In the genomic region with DNA sequence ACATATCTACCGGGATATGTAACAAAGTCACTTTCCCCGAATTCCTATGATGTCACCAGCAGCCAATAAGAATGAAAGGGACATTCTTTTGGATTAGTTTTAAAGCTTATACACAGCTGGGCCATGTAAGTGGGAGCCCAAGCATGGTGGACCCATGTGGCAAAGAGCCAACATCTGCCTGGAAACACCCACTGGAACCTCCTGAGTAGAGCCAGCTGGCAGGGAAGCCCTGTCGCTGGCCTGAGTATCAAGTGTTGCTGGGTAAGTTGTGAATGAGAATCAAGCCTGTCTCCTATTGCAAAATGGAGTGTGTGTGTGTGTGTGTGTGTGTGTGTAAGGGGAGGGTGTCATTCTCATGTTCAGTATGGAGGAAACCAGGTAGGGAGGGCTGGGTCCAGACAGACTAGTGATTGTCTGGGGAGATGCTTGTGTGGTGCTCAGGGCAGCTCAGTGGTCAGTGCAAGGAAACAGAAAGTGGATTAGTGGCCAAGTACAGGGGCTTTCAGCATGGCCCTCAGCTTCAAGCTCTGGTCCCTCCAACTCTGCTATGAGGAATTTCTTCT, we compare ENCODE assay signal across 12 mouse cellular contexts. TPM values are rescaled to one million over a fixed set of nuclear protein-coding genes. Genes with fewer than 3 reads are reported as not detected.
DNase-seq lines count a peak whose midpoint lies in the region; ATAC-seq and TF ChIP-seq lines count a peak whose summit lies in the region.
"Had no signal": no experiment of that assay in that cellular context is flagged by ENCODE, and none has a peak within 500 bp of the region (broad histone marks: within the 10 kb centered on the region; RNA-seq: fewer than 3 reads in every experiment).

No protein-coding gene starts in this region.

- H3K27ac ChIP-seq in forebrain, postnatal 0 days (ENCODE audit: low read depth, low read length) = no peak overlapping the region
- no peak overlapping the region for H3K27ac ChIP-seq in forebrain, embryonic 10.5 days
- H3K27ac ChIP-seq in embryonic facial prominence, embryonic 11.5 days (replicated peaks; ENCODE audit: low read depth, low read length) = no peak overlapping the region
- no peak overlapping the region for H3K27ac ChIP-seq in lung, embryonic 15.5 days
- H3K27ac ChIP-seq: midbrain, embryonic 12.5 days had no signal

- no peak overlapping the region for H3K4me3 ChIP-seq in forebrain, postnatal 0 days (ENCODE audit: low read depth, low read length)
- no peak overlapping the region for H3K4me3 ChIP-seq in forebrain, embryonic 10.5 days
- no peak overlapping the region for H3K4me3 ChIP-seq in embryonic facial prominence, embryonic 11.5 days (ENCODE audit: low read depth, low read length)
- H3K4me3 ChIP-seq in lung, embryonic 15.5 days = no peak overlapping the region
- H3K4me3 ChIP-seq: midbrain, embryonic 12.5 days had no signal

- no peak overlapping the region for H3K9ac ChIP-seq in forebrain, postnatal 0 days
- no peak overlapping the region for H3K9ac ChIP-seq in embryonic facial prominence, embryonic 11.5 days (replicated peaks; ENCODE audit: low read length)
- no peak overlapping the region for H3K9ac ChIP-seq in lung, embryonic 15.5 days
- H3K9ac ChIP-seq: midbrain, embryonic 12.5 days had no signal

- H3K9me3 ChIP-seq in forebrain, postnatal 0 days (ENCODE audit: low read length) = no peaks in the 10 kb centered on the region
- no peaks in the 10 kb centered on the region for H3K9me3 ChIP-seq in forebrain, embryonic 10.5 days
- no peaks in the 10 kb centered on the region for H3K9me3 ChIP-seq in embryonic facial prominence, embryonic 11.5 days (replicated peaks; ENCODE audit: control insufficient read depth, low read length)
- H3K9me3 ChIP-seq in lung, embryonic 15.5 days = no peaks in the 10 kb centered on the region
- H3K9me3 ChIP-seq: midbrain, embryonic 12.5 days had no signal

- no peaks in the 10 kb centered on the region for H3K27me3 ChIP-seq in forebrain, postnatal 0 days (ENCODE audit: insufficient read depth, low read length)
- no peaks in the 10 kb centered on the region for H3K27me3 ChIP-seq in forebrain, embryonic 10.5 days (ENCODE audit: poor library complexity, severe bottlenecking)
- no peaks in the 10 kb centered on the region for H3K27me3 ChIP-seq in embryonic facial prominence, embryonic 11.5 days (ENCODE audit: control insufficient read depth, insufficient read depth, low read length)
- H3K27me3 ChIP-seq in lung, embryonic 15.5 days = no peaks in the 10 kb centered on the region
- H3K27me3 ChIP-seq: midbrain, embryonic 12.5 days had no signal

- DNase-seq in forebrain, postnatal 0 days = peak; percentile 51
- no peak for DNase-seq in forebrain, embryonic 10.5 days (ENCODE audit: extremely low spot score, low spot score)
- DNase-seq in kidney, postnatal 10 days = peak; percentile 67
- no peak for DNase-seq in kidney, adult 9 months
- DNase-seq in embryonic facial prominence, embryonic 11.5 days (ENCODE audit: low spot score) = peak; percentile 27
- DNase-seq in c-Kit-positive CD71-positive TER-119-positive erythroid progenitor cells, embryonic 14.5 days (ENCODE audit: low spot score) = no peak
- no peak for DNase-seq in frontal cortex, postnatal 25 days (ENCODE audit: low spot score in 2 of 2)
- DNase-seq: thymus, postnatal 25 days had no signal

- TF ChIP-seq CTCF in forebrain, postnatal 0 days (IDR thresholded peaks at IDR 0.05; ENCODE audit: low read depth) = no peak

- ATAC-seq in forebrain, postnatal 0 days = peak; percentile 55; the same call in 1 of the 2 replicates
- 0 out of 2 replicates have a peak, but pooled peaks have one; percentile 34 for ATAC-seq in embryonic facial prominence, embryonic 11.5 days (replicated peaks; ENCODE audit: insufficient number of reproducible peaks, low FRiP score, low TSS enrichment, low read depth)
- ATAC-seq in lung, embryonic 15.5 days (ENCODE audit: borderline replicate concordance, extremely low read depth, low FRiP score, low TSS enrichment) = peak; percentile 95

- H3K4me1 ChIP-seq in forebrain, postnatal 0 days (ENCODE audit: insufficient read depth) = no peaks in the 10 kb centered on the region; the same call in 1 of the 2 replicates
- peaks cover 15% of the 10 kb centered on the region for H3K4me1 ChIP-seq in forebrain, embryonic 10.5 days
- no peaks in the 10 kb centered on the region for H3K4me1 ChIP-seq in embryonic facial prominence, embryonic 11.5 days (ENCODE audit: control insufficient read depth, insufficient read depth, low read length)
- H3K4me1 ChIP-seq in lung, embryonic 15.5 days = peaks cover 14% of the 10 kb centered on the region; the same call in 1 of the 2 replicates
- H3K4me1 ChIP-seq: midbrain, embryonic 12.5 days had no signal

- H3K4me2 ChIP-seq in forebrain, postnatal 0 days (ENCODE audit: low read depth) = no peak overlapping the region
- H3K4me2 ChIP-seq in embryonic facial prominence, embryonic 11.5 days (ENCODE audit: low read depth, low read length) = no peak overlapping the region
- no peak overlapping the region for H3K4me2 ChIP-seq in lung, embryonic 15.5 days
- H3K4me2 ChIP-seq: midbrain, embryonic 12.5 days had no signal

- H3K36me3 ChIP-seq in forebrain, postnatal 0 days (ENCODE audit: insufficient read depth) = no peaks in the 10 kb centered on the region
- H3K36me3 ChIP-seq in forebrain, embryonic 10.5 days (replicated peaks) = no peaks in the 10 kb centered on the region
- no peaks in the 10 kb centered on the region for H3K36me3 ChIP-seq in embryonic facial prominence, embryonic 11.5 days (replicated peaks; ENCODE audit: control insufficient read depth, insufficient read depth, low read depth, low read length)
- no peaks in the 10 kb centered on the region for H3K36me3 ChIP-seq in lung, embryonic 15.5 days
- H3K36me3 ChIP-seq: midbrain, embryonic 12.5 days had no signal

- 55% methylated on average over 3 of the region's 3 CpGs for WGBS in forebrain, postnatal 0 days
- WGBS in forebrain, embryonic 10.5 days = 98% methylated on average over 3 of the region's 3 CpGs
- 85% methylated on average over 3 of the region's 3 CpGs for WGBS in embryonic facial prominence, embryonic 11.5 days
- WGBS in lung, embryonic 15.5 days = 26% methylated on average over 3 of the region's 3 CpGs

RNA-seq across cellular contexts. Expression of a gene that starts 59.5 kb away (rescaled TPM):
- total RNA-seq in forebrain, postnatal 0 days (2014; rRNA removed) = not detected in 2 replicates
- polyA plus RNA-seq in forebrain, postnatal 0 days (2015; fragmentation: Nextera tagmentation; extraction: Ambion mirVana) = not detected in 2 replicates
- polyA plus RNA-seq in forebrain, embryonic 10.5 days (2016; fragmentation: Nextera tagmentation; extraction: Ambion mirVana) = not detected in 2 replicates
- not detected in 2 replicates for polyA plus RNA-seq in embryonic facial prominence, embryonic 11.5 days (2014; fragmentation: Nextera tagmentation; extraction: Ambion mirVana)
- polyA plus RNA-seq in lung, embryonic 15.5 days (2015; fragmentation: Nextera tagmentation; extraction: Ambion mirVana) = not detected in 2 replicates
- total RNA-seq: hematopoietic stem cell, adult 5-6 weeks; left cerebral cortex, postnatal 14 days had no signal
- polyA plus RNA-seq: midbrain, embryonic 12.5 days had no signal

Comparison
In these comparisons a context has a peak if more than half of its experiments do, and no peak if none do; other contexts are left out.
1. DNase-seq: peak in forebrain, postnatal 0 days (single experiment), kidney, postnatal 10 days (single experiment) and embryonic facial prominence, embryonic 11.5 days (single experiment); none in forebrain, embryonic 10.5 days (single experiment), kidney, adult 9 months (single experiment), c-Kit-positive CD71-positive TER-119-positive erythroid progenitor cells, embryonic 14.5 days (single experiment) and frontal cortex, postnatal 25 days (0 of 2).
2. ATAC-seq: peak in every context shown above with its lines; median percentile 95 in lung, embryonic 15.5 days; 55 in forebrain, postnatal 0 days; 34 in embryonic facial prominence, embryonic 11.5 days.